In the genomic region with DNA sequence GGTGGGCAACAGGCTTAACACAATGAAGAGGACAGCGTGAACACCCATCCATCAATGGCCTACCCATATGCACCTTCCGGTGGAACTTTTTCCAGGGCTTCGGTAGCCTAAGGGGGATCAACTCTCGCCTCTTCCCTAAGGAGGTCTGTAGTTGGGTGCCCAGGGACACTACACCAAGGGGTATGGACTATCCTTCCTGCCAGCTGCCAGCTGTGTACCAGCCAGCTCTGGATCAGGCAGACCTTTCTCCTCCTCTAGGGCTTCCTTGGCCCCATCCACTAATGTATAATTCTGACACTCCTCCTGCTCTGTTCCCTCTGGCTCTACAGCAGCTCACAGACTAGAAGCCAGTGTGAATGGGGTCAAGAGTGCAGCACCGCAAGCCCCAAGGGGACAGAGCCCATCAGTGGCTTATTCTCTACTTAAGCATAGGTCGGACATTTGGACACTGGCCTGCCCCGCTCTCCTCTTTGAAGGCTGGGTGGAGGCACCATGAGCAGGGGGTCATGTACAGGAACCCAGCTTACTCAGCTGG, we compare ENCODE assay signal across 8 mouse cellular contexts. TPM values are rescaled to one million over a fixed set of nuclear protein-coding genes. Genes with fewer than 3 reads are reported as not detected.
DNase-seq lines count a peak whose midpoint lies in the region; ATAC-seq lines count a peak whose summit lies in the region.

No protein-coding gene starts in this region.

- no peaks in the 10 kb centered on the region for H3K27me3 ChIP-seq in heart, embryonic 11.5 days (ENCODE audit: control insufficient read depth, insufficient read depth, low read length)
- no peaks in the 10 kb centered on the region for H3K27me3 ChIP-seq in hindbrain, embryonic 11.5 days (ENCODE audit: control insufficient read depth, insufficient read depth, low read length)
- no peaks in the 10 kb centered on the region for H3K27me3 ChIP-seq in midbrain, embryonic 12.5 days

- no peak for DNase-seq in heart, postnatal 14 days
- DNase-seq in NIH3T3 (ENCODE audit: low read depth) = peak; percentile 46
- peak; percentile 17 for DNase-seq in hindbrain, embryonic 11.5 days (ENCODE audit: low spot score)
- no peak for DNase-seq in layer of hippocampus, adult 11-12 months (ENCODE audit: low spot score)
- DNase-seq in cerebellum, adult 11 months = no peak

- peak overlapping the region; percentile 54 for H3K4me3 ChIP-seq in heart, embryonic 11.5 days (ENCODE audit: low read depth, low read length)
- H3K4me3 ChIP-seq in hindbrain, embryonic 11.5 days (ENCODE audit: low read depth, low read length) = peak overlapping the region; percentile 28
- peak overlapping the region; percentile 14 for H3K4me3 ChIP-seq in midbrain, embryonic 12.5 days

- no peak for ATAC-seq in heart, embryonic 11.5 days (replicated peaks; ENCODE audit: insufficient number of reproducible peaks, low FRiP score, low TSS enrichment)
- ATAC-seq in hindbrain, embryonic 11.5 days (ENCODE audit: low FRiP score) = no peak
- no peak for ATAC-seq in midbrain, embryonic 12.5 days (ENCODE audit: low FRiP score, low read depth)
- ATAC-seq in cerebellum, adult (ENCODE audit: insufficient number of reproducible peaks, low FRiP score, low TSS enrichment) = no peak

- peak overlapping the region; percentile 77 for H3K9ac ChIP-seq in heart, embryonic 11.5 days (ENCODE audit: low read depth, low read length)
- H3K9ac ChIP-seq in hindbrain, embryonic 11.5 days (ENCODE audit: low read depth, low read length) = peak overlapping the region; percentile 49; the same call in 1 of the 2 replicates
- H3K9ac ChIP-seq in midbrain, embryonic 12.5 days (replicated peaks) = peak overlapping the region; percentile 28; the same call in 1 of the 2 replicates

- peak overlapping the region; percentile 75 for H3K4me2 ChIP-seq in heart, embryonic 11.5 days
- H3K4me2 ChIP-seq in hindbrain, embryonic 11.5 days (replicated peaks; ENCODE audit: low read depth, low read length) = peak overlapping the region; percentile 24
- H3K4me2 ChIP-seq in midbrain, embryonic 12.5 days (replicated peaks) = peak overlapping the region; percentile 22; the same call in 1 of the 2 replicates

- peaks cover 46% of the 10 kb centered on the region for H3K4me1 ChIP-seq in heart, embryonic 11.5 days (ENCODE audit: control insufficient read depth, insufficient read depth, low read length)
- H3K4me1 ChIP-seq in hindbrain, embryonic 11.5 days (replicated peaks; ENCODE audit: control insufficient read depth, insufficient read depth, low read length) = peaks cover 2% of the 10 kb centered on the region; the same call in 1 of the 2 replicates
- H3K4me1 ChIP-seq in midbrain, embryonic 12.5 days = peaks cover 35% of the 10 kb centered on the region

- peak overlapping the region; percentile 92 for H3K27ac ChIP-seq in heart, embryonic 11.5 days (ENCODE audit: low read depth, low read length)
- peak overlapping the region; percentile 84; the same call in 1 of the 2 replicates for H3K27ac ChIP-seq in hindbrain, embryonic 11.5 days (ENCODE audit: low read depth, low read length)
- H3K27ac ChIP-seq in midbrain, embryonic 12.5 days (replicated peaks) = peak overlapping the region; percentile 79

- no peaks in the 10 kb centered on the region for H3K9me3 ChIP-seq in heart, embryonic 11.5 days (replicated peaks; ENCODE audit: control insufficient read depth, low read length)
- no peaks in the 10 kb centered on the region for H3K9me3 ChIP-seq in hindbrain, embryonic 11.5 days (ENCODE audit: control insufficient read depth, low read length)
- H3K9me3 ChIP-seq in midbrain, embryonic 12.5 days = no peaks in the 10 kb centered on the region

- intact Hi-C loops in heart, postnatal 14 days (cut with DNase I) = no loop called here

- WGBS in heart, embryonic 11.5 days (ENCODE audit: insufficient replicate concordance) = 47% methylated on average over 7 of the region's 7 CpGs
- WGBS in hindbrain, embryonic 11.5 days = 63% methylated on average over 7 of the region's 7 CpGs
- 80% methylated on average over 7 of the region's 7 CpGs for WGBS in midbrain, embryonic 12.5 days

- peaks cover 11% of the 10 kb centered on the region for H3K36me3 ChIP-seq in heart, embryonic 11.5 days (ENCODE audit: control insufficient read depth, insufficient read depth, low read length)
- H3K36me3 ChIP-seq in hindbrain, embryonic 11.5 days (ENCODE audit: control insufficient read depth, insufficient read depth, low read length) = no peaks in the 10 kb centered on the region
- 0 out of 2 replicates have a peak, but pooled peaks cover 2% of the 10 kb centered on the region for H3K36me3 ChIP-seq in midbrain, embryonic 12.5 days

RNA-seq across cellular contexts. Expression of a gene that starts 1.0 kb away (rescaled TPM):
- 90.5 and 123 TPM in 2 replicates for polyA plus RNA-seq in heart, embryonic 11.5 days (2014; fragmentation: Nextera tagmentation; extraction: Ambion mirVana)
- total RNA-seq in heart, postnatal 14 days (2021) = 10 to 100 TPM; 38.9 to 46.9 TPM
- 46.0 and 48.5 TPM in 2 replicates for polyA plus RNA-seq in hindbrain, embryonic 11.5 days (2014; fragmentation: Nextera tagmentation; extraction: Ambion mirVana)
- polyA plus RNA-seq in midbrain, embryonic 12.5 days (2016; fragmentation: Nextera tagmentation; extraction: Ambion mirVana) = 49.8 and 79.9 TPM in 2 replicates

RNA-seq across cellular contexts. Expression of a gene that starts 6.6 kb away (rescaled TPM):
- polyA plus RNA-seq in heart, embryonic 11.5 days (2014; fragmentation: Nextera tagmentation; extraction: Ambion mirVana) = 445 and 470 TPM in 2 replicates
- total RNA-seq in heart, postnatal 14 days (2021) = 100 to 1,000 TPM; 145 to 146 TPM
- polyA plus RNA-seq in hindbrain, embryonic 11.5 days (2014; fragmentation: Nextera tagmentation; extraction: Ambion mirVana) = 335 and 338 TPM in 2 replicates
- 298 and 304 TPM in 2 replicates for polyA plus RNA-seq in midbrain, embryonic 12.5 days (2016; fragmentation: Nextera tagmentation; extraction: Ambion mirVana)

RNA-seq across cellular contexts. Expression of a gene that starts 7.1 kb away (rescaled TPM):
- 10.1 and 11.3 TPM in 2 replicates for polyA plus RNA-seq in heart, embryonic 11.5 days (2014; fragmentation: Nextera tagmentation; extraction: Ambion mirVana)
- 10 to 100 TPM; 15.4 TPM for total RNA-seq in heart, postnatal 14 days (2021)
- polyA plus RNA-seq in hindbrain, embryonic 11.5 days (2014; fragmentation: Nextera tagmentation; extraction: Ambion mirVana) = 4.2 and 7.8 TPM in 2 replicates
- polyA plus RNA-seq in midbrain, embryonic 12.5 days (2016; fragmentation: Nextera tagmentation; extraction: Ambion mirVana) = 5.6 TPM in 2 replicates

RNA-seq across cellular contexts. Expression of a gene that starts 25.7 kb away (rescaled TPM):
- polyA plus RNA-seq in heart, embryonic 11.5 days (2014; fragmentation: Nextera tagmentation; extraction: Ambion mirVana) = 12.9 and 14.5 TPM in 2 replicates
- 1 to 10 TPM; 5.9 to 8.3 TPM for total RNA-seq in heart, postnatal 14 days (2021)
- 21.5 and 24.0 TPM in 2 replicates for polyA plus RNA-seq in hindbrain, embryonic 11.5 days (2014; fragmentation: Nextera tagmentation; extraction: Ambion mirVana)
- polyA plus RNA-seq in midbrain, embryonic 12.5 days (2016; fragmentation: Nextera tagmentation; extraction: Ambion mirVana) = 30.6 and 32.1 TPM in 2 replicates

RNA-seq across cellular contexts. Expression of a gene that starts 31.2 kb away (rescaled TPM):
- 4.4 and 5.4 TPM in 2 replicates for polyA plus RNA-seq in heart, embryonic 11.5 days (2014; fragmentation: Nextera tagmentation; extraction: Ambion mirVana)
- under 1 TPM; 0.39 to 0.45 TPM for total RNA-seq in heart, postnatal 14 days (2021)
- 6.9 and 7.6 TPM in 2 replicates for polyA plus RNA-seq in hindbrain, embryonic 11.5 days (2014; fragmentation: Nextera tagmentation; extraction: Ambion mirVana)
- polyA plus RNA-seq in midbrain, embryonic 12.5 days (2016; fragmentation: Nextera tagmentation; extraction: Ambion mirVana) = 7.8 and 9.0 TPM in 2 replicates

Comparison
In these comparisons a context has a peak if more than half of its experiments do, and no peak if none do; other contexts are left out.
1. H3K4me2 ChIP-seq: peak in every context shown above with its lines; median percentile 75 in heart, embryonic 11.5 days; 24 in hindbrain, embryonic 11.5 days; 22 in midbrain, embryonic 12.5 days.
2. DNase-seq: peak in NIH3T3 (single experiment) and hindbrain, embryonic 11.5 days (single experiment); none in heart, postnatal 14 days (0 of 2), layer of hippocampus, adult 11-12 months (single experiment) and cerebellum, adult 11 months (single experiment).
3. Peak in every context shown above with its lines, with median percentiles within 50 percentile points of each other: H3K27ac ChIP-seq, H3K4me3 ChIP-seq and H3K9ac ChIP-seq.